Mouse (Mus musculus) mouse embryonic stem cell (cell line): Measurements from ENCODE around the gene Dner.

Experiments
- in situ Hi-C, 2 experiments: fragments of 300-500 bp; cut with MboI; formaldehyde crosslinking; loops; 1 replicate in 1 of 2; 3 replicates in 1 of 2; pipeline ENCODE4 v1.14.3; 2019 to 2020; ENCODE audit warnings: low sequenced_read_pairs in 2 of 2, low pct_unique_long_range_greater_than_20kb in 1 of 2, mixed read lengths in 1 of 2; ENCODE audit not compliant: unreplicated experiment in 1 of 2

Dner gene

DNA sequence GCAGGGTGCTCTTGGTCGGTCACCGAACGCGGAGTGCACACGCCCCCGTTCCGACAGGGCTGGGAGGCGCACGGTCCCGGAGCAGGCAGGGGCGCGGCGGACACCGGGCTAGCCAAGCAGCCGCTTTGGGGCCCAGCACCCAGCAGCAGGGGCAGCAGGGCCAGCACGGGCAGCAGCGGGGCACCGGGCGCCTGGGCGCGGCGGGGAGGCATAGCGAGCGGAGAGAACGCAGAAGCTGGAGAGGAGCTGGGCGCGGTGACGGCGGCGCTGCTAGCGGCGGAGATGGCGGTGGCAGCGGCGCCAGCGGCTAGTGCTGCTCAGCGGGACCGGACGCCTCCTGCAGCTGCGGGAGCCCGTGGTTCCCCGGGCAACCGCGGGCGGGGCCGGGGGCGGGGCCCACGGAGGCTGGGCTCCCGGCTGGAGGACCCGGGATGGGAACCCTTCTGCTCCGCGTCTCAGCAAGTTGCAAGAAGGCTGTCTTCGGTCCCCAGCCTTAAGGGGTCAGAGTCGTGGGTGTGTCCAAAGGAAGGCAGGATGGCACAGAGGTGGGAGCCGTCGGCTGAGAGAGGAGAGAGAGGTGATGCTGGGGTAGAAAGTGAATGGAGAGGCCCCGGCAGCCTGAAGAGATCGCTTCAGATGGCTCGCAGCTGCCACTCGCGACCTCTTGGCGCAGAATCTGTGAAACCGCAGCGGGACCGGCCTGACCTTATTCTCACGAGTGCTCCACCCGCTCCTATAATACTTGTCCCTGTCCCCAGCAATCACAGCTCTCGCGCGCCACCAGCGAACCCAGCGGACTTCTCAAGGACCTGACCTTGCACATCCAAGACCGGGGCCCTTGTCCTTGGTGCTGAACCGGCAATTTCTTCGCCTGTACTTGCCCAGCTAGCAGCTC, at the start of gene Dner:
TSS of gene Dner (minus strand) at position 705 of the 895 bp plus-strand sequence.
- in situ Hi-C loops: loop anchor here (25.0 kb wide), 2 partner anchors 208 to 958 kb away; no protein-coding TSS in a partner anchor

DNA sequence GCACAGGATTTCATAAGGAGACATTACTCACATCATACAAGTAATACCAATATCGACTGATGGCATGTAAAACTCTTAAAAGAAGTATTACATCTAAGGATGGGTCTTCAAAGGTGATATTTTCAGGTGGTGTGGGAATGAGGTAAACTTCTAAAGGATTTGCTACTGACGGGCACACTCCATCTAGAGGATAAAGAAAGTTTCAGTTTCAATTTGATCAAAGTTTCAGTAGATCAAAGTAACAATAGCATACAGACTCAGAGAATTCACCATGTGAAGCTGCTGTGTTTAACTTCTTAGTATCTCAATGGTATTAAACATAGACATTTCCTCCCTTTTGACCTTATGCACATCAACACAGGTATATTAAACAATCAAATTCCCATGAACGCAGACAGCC, 46.1 kb upstream of the Dner start:
- in situ Hi-C loops: no loop called here

DNA sequence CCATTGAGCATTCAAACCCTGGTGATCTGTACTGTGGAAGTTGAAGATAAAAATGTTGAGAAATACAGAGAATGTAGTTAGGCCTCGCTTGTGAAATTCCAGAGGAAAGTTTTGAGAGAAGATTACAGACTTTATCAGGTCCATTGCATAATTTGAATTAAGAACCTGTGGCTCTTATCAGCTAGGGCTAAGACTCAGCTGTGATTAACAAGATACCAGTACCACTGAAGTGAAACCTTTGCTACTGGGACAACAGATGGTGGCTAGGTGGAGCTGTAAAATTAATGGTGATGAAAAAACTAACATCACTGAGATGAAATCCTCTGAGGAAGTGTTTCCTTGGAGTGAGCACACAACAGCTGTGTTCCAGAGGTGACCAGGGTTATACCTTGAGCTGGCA, 44.1 kb upstream of the Dner start:
- in situ Hi-C loops: no loop called here

DNA sequence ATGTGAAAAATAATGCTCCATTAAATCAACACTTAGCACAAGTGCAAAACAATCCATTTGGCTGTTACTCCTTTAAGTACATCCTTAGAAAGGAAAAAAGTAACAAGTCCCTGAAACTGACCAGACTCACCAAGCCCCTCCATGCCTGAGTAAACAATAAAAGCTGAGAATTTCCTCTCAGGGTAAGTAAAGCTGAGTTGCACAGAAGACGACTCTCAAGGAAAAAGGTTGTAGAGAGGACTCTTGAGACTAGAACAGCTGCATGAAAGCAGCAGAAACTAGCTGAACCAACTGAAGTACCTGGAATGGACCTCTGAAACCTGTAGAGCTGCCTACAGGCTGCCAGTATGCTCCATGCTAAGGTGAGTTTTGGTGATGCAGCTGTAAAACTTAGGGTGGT, 41.1 kb upstream of the Dner start:
- in situ Hi-C loops: no loop called here

DNA sequence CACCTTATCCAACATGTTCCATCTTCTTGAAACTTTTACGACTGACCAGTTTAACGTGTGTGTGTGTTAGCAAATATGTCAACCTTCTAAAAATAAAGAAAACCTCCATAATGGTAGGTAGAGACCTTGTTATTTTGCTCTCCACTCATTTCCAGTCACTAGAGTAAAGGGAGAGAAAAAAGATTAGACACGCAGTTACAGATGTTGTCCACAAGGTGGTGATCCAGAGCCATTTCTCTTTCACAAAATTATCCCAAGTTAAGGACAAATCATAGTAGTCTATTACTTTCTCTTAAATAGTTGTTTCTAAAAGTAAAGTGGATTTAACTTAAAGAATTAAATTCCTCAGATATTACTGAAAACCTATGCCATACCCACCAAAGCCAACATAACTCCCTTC, 37.8 kb upstream of the Dner start:
- in situ Hi-C loops: no loop called here

DNA sequence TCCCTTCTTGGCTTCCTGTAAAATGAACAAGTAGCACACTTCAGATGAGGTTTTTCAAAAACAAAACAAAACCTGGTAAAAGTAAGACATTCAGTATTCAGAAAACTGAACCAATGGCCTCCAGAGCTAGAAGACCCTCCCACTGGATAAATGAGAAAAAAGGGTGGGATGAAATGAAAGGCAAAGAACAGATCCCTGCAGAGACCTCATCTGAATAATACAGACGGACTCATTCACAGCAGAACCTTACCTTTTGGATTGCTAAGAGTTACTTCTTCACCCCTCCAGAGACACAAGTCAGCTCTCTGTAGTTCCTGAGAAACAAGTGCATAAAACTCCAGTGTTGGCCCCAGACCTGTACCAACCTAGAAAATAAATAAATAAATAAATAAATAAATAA, 35.7 kb upstream of the Dner start:
- in situ Hi-C loops: no loop called here

DNA sequence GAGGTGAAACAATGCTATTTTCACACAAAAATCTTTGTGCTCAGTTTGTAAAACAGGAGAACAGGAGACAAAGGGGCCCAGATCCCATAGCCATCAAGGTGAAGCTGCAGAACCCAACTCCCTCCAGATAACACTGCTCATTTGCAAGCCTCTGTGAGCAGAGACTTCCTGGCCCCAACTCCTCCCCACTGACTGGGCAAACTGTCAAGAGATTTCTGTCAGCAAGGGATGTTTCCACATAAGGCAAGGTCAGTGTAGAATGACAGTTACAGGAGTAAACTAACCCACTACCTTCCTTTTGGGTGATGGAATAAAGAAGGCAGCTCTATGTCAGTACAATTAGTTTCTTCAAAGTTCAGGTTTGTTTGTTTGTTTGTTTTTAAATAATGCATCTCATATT, 26.8 kb upstream of the Dner start:
- in situ Hi-C loops: loop anchor here in 1 of 2 experiments (10.0 kb wide), 1 partner anchor 162 kb away; no protein-coding TSS in a partner anchor

DNA sequence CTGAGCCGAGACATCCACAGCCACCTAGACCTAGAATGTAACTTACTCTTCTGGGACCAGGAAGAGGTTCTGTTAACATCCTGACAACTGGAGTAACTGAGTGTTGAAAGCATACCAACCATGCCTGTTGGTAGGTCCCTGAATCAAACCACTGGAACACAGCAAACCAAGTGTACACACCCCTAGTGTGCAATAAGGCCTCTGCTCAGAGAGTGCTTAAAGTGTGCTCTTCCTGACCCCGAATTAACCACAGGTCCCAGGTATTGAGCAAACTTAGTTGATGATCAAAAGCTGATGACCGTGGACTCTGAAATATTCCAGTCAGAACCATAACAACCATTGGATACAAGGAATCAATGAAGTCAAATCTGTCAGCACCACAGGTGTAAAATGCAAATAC, 26.4 kb upstream of the Dner start:
- in situ Hi-C loops: loop anchor here in 1 of 2 experiments (10.0 kb wide), 1 partner anchor 162 kb away; no protein-coding TSS in a partner anchor

DNA sequence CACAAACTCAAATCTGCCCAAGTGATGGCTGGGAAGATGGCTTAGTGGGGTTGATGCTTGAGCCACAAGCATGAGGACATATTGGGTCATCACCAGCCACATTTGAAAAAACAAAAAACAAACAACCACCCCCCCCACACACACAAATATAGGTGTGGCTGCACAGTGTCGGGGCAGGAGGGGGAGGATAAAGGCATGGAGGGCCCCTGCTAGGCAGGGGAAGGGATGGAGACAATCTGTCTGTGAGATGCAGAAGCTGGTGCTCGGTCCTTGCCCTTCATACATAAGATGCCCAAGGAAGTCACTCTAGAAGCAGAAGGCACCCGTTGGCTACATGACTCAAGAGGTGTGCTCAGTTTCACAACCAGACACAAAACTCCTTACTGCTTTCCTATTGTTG, 25.9 kb upstream of the Dner start:
- in situ Hi-C loops: loop anchor here in 1 of 2 experiments (10.0 kb wide), 1 partner anchor 163 kb away; no protein-coding TSS in a partner anchor

DNA sequence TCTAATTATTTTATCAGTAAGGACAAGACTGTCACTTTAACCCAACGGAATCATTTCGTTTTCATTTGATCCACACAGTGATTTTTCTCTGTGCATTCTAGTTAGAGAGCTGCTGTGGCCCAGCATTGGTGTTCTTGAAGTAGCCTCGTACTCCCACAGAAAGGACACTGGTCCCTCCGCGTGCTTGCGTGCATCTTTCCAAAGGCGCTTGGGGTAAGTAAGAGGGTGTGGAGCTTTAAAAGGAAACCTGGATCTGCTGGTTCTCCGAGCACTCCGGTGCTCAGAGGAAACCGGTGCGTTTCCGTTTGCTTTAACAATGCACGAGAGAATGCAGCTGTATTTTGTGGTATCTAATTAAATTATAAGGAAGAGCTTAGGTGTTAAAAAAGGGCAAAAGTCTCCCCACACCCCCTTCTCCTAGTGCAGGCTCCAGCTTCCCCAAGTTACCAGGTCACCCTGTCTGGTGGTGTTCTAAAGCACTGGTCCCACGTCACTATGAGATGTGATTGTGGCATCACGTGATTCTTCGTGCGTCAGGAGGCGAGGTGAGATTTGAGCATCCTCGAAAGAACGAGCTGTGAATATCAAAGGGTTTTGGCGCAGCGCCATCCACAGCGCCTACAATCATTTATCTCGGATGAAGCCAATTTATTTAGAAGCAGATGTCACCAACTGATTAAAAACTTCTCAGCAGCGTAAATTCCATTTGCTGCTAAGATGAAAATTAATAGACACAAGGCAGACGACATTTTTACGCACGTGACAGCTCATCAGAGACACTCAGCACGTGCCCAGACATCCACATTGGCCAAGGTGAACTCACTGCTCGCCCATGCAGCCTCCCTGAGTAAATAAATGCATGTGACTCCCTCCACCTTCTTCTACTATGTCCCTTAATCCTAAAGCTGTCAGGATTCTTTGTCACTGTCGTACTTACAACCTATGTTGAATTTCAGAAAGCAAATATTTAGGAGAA, 14.1 kb upstream of the Dner start:
- in situ Hi-C loops: no loop called here

DNA sequence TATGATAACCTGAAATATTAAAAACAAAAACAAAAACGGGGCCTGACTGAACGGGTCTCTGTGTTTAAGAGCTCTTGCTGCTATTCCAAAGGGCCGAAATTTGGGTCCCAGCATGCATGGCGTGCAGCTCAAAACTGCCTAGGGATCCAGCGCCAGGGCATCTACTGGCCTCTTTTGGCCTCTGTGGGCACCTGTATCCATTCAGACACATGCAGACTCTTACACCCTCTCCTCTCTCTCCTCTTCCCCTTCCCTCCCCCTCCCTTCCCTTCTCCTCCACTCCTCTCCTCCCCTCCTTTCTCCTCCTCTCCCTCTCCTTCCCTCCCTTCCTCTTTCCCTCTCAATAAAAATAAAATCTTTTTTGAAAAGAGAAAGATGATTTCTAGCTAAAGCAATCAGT, 13.4 kb upstream of the Dner start:
- in situ Hi-C loops: no loop called here

DNA sequence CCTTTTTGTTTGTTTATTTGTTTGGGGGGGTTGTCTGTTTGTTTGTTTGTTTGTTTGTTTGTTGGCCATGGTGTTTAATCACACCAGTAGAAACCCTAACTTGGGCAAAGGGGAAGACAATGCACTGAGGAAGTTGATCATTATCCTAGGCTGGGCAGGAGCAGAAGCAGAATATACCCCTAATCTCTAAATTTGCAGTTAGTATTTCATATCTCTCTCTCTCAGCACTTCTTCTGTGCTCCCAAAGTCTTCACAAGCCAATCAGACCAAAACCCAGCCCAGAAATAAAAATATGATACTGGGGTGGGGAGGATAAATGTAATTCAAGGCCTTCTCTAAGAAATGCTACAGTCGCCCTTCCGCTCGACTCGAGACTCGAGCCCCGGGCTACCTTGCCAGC, 4.2 kb upstream of the Dner start:
- in situ Hi-C loops: no loop called here

DNA sequence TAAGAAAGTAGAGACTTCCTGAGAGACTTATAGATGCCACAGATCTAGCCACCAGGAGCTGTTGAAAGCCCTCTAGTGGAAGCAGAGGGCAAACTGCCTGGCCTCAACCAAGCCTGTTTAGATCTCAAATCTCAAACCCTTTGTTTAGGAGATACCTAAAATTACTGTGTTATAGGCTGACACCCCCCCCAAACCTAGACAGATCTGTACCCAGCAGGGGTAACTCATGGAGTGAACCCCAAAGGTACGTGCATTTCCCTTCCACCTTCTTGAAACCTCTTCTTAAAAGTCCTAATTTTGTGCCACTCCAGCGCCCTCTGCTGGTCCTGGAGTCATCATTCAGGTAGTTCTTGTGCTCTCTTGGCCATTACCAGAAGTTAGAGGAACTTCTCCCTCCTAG, 1.1 kb upstream of the Dner start:
- in situ Hi-C loops: loop anchor here (25.0 kb wide), 2 partner anchors 210 to 960 kb away; no protein-coding TSS in a partner anchor

DNA sequence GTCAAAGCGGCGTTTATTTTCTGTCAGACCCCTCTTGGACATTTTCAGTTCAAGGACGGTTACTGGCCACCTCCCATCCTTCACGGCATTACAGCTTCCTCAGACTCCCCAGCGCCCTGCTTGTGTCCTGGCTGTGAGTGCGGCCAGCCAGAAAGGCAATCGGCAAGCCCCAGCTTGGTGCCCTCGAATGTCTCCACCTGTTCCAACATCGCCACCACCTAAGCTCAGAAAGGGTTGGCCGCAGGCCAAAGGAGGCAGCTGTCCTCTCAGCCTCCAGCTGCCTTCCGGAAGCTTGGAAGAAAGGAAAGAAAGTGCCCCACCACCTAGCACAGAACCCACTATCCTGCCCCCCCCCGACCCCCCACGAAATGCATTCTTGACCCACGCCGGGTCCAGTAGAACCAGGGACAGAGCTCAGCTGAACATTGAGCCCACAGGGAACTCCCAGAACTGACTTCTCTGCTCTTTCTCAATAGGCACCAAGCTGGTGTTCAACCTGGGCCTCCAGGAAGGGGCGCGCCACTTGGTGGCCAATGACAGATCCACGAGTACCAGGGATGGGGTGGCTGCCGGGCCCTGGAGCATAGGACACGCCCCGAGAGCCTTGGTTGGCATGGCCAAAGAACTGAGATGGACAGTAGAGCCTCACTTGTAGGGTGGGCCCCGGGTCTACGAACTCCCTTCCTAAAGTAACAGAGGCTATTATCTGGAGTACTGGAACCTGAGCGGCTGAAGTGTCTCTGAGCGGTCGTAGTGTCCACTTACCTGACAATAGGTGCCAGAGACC, 1.1 kb downstream of the Dner start:
- in situ Hi-C loops: loop anchor here (25.0 kb wide), 2 partner anchors 208 to 958 kb away; no protein-coding TSS in a partner anchor

DNA sequence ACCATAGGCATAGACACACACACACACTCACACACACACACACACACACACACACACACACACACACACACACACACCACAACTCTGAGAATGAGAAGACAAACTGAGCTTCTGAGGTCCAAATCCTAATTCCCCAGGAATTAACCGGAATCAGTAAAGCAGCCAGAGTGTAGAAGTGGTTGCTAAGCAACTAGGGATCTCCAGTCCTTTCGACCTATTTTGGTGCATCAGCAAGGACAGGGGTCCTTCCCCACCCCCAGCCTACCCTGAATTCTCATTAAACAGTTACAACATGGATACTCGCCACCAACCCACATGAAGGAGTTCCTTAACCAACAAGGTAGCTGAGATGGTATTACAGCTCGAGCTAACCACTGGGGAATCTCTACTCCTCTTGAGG, 18.1 kb downstream of the Dner start:
- in situ Hi-C loops: loop anchor here (25.0 kb wide), 2 partner anchors 191 to 941 kb away; no protein-coding TSS in a partner anchor

DNA sequence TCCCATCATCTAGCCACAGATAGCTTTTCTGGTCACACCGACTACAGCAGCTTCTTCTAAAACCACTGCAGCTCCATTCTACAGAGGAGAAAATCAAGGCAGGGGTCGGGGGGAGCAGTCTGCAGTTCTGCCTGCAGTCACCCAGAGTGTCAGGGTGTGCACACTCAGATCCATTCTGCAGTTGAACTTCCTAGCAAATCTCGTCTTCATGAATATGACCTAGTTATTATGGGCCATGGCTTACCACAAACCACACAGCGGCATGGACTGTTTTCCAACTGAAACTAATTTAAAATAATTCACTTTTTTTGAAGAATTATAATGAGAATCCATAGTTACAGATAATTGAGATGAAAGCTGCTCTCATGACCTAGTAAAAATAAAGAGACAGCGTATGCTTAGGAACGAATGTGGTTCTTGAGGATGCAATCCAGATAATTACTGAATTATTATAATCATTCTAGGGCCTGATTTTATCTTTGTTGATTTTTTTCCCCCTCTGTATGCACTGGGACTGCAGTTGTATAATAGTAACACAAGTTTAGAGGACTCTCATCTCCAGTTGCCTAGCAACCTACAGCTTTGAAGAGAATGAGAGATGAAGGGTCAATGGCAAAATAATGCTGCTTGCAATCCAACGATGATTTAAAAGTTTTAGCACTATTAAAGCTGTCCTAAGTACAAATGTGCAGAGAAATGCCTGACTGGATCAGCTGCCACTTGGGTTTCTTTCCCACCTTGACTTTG, 27.7 kb downstream of the Dner start:
- in situ Hi-C loops: no loop called here

DNA sequence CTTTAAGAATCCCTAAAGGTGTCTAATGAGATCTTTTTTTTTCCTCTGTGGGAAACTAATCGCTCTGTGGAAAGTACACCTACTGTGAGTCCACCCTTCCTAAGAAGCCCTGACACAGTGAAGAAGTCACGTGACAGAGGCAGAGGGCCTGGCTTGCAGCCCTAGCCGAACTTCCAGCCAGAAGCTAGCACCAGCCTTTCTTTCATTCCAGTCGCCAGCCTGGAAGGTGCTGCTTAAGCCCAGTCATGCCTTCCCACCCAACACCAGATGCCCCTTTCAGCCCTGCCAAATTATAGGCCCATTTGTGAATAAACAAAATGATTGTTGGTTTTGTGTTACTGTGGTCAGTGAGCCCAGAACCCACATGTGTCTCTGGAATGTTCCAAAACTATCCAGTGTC, 28.4 kb downstream of the Dner start:
- in situ Hi-C loops: no loop called here
